Comparison of ENCODE assay signal across 16 mouse cellular contexts in genomic region chr7:98888810-98889209, GRCm38 (mm10). TPM values are rescaled to one million over a fixed set of nuclear protein-coding genes. Genes with fewer than 3 reads are reported as not detected.
DNase-seq lines count a peak whose midpoint lies in the region; ATAC-seq and TF ChIP-seq lines count a peak whose summit lies in the region.
"Had no signal": no experiment of that assay in that cellular context is flagged by ENCODE, and none has a peak within 500 bp of the region (broad histone marks: within the 10 kb centered on the region; RNA-seq: fewer than 3 reads in every experiment).

No protein-coding gene starts in this region.

- no peaks in the 10 kb centered on the region for H3K79me2 ChIP-seq in heart, adult 2 months (replicated peaks; ENCODE audit: control insufficient read depth, insufficient read depth, low read length)

- intact Hi-C loops in heart, adult 2 months (cut with DNase I) = no loop called here

- no peak for TF ChIP-seq POLR2A in heart, adult 2 months (IDR thresholded peaks at IDR 0.05; ENCODE audit: insufficient read depth, low read depth, low read length)

- no peaks in the 10 kb centered on the region for H3K36me3 ChIP-seq in forebrain, embryonic 14.5 days (ENCODE audit: control insufficient read depth, insufficient read depth, low read length)
- H3K36me3 ChIP-seq in forebrain, embryonic 10.5 days (replicated peaks) = peaks cover 4% of the 10 kb centered on the region; the same call in 1 of the 2 replicates
- no peaks in the 10 kb centered on the region for H3K36me3 ChIP-seq in forebrain, embryonic 15.5 days
- peaks cover 2% of the 10 kb centered on the region; the same call in 1 of the 2 replicates for H3K36me3 ChIP-seq in hindbrain, embryonic 13.5 days
- no peaks in the 10 kb centered on the region for H3K36me3 ChIP-seq in midbrain, postnatal 0 days (ENCODE audit: insufficient read depth, low read length)
- H3K36me3 ChIP-seq in heart, adult 2 months (ENCODE audit: control insufficient read depth, insufficient read depth, low read length) = no peaks in the 10 kb centered on the region

- no peak overlapping the region for H3K4me3 ChIP-seq in forebrain, embryonic 14.5 days (ENCODE audit: low read depth, low read length)
- H3K4me3 ChIP-seq in forebrain, embryonic 10.5 days = no peak overlapping the region
- no peak overlapping the region for H3K4me3 ChIP-seq in forebrain, embryonic 15.5 days
- no peak overlapping the region for H3K4me3 ChIP-seq in hindbrain, embryonic 13.5 days
- H3K4me3 ChIP-seq in midbrain, postnatal 0 days (ENCODE audit: low read depth, low read length) = no peak overlapping the region
- no peak overlapping the region for H3K4me3 ChIP-seq in heart, adult 2 months
- H3K4me3 ChIP-seq: intestine, embryonic 15.5 days; liver, embryonic 12.5 days; megakaryocyte, embryonic 14.5 days had no signal

- no peak for TF ChIP-seq CTCF in midbrain, postnatal 0 days (IDR thresholded peaks at IDR 0.05)
- TF ChIP-seq CTCF in heart, adult 2 months (IDR thresholded peaks at IDR 0.05) = no peak

- no peak overlapping the region for H3K27ac ChIP-seq in forebrain, embryonic 14.5 days (ENCODE audit: low read depth, low read length)
- no peak overlapping the region for H3K27ac ChIP-seq in forebrain, embryonic 10.5 days
- H3K27ac ChIP-seq in forebrain, embryonic 15.5 days (replicated peaks) = no peak overlapping the region
- peak overlapping the region; percentile 78 for H3K27ac ChIP-seq in hindbrain, embryonic 13.5 days
- H3K27ac ChIP-seq in midbrain, postnatal 0 days (ENCODE audit: low read depth, low read length) = peak overlapping the region; percentile 38; the same call in 1 of the 2 replicates
- H3K27ac ChIP-seq in heart, adult 2 months = no peak overlapping the region
- H3K27ac ChIP-seq: intestine, embryonic 15.5 days; liver, embryonic 12.5 days had no signal

- no peaks in the 10 kb centered on the region for H3K27me3 ChIP-seq in forebrain, embryonic 14.5 days (replicated peaks; ENCODE audit: control insufficient read depth, insufficient read depth, low read length)
- H3K27me3 ChIP-seq in forebrain, embryonic 10.5 days (ENCODE audit: poor library complexity, severe bottlenecking) = no peaks in the 10 kb centered on the region
- no peaks in the 10 kb centered on the region for H3K27me3 ChIP-seq in forebrain, embryonic 15.5 days
- H3K27me3 ChIP-seq in hindbrain, embryonic 13.5 days = no peaks in the 10 kb centered on the region
- H3K27me3 ChIP-seq in midbrain, postnatal 0 days (ENCODE audit: insufficient read depth, low read length) = no peaks in the 10 kb centered on the region
- no peaks in the 10 kb centered on the region for H3K27me3 ChIP-seq in heart, adult 2 months (ENCODE audit: control insufficient read depth, insufficient read depth, low read length)
- H3K27me3 ChIP-seq: intestine, embryonic 15.5 days; liver, embryonic 12.5 days; megakaryocyte, embryonic 14.5 days had no signal

- TF ChIP-seq EP300 in heart, adult 2 months (IDR thresholded peaks at IDR 0.05; ENCODE audit: insufficient read depth, low read depth, low read length) = no peak

- 66% methylated on average over 5 of the region's 5 CpGs for WGBS in forebrain, embryonic 14.5 days
- WGBS in forebrain, embryonic 10.5 days = 81% methylated on average over 5 of the region's 5 CpGs
- 56% methylated on average over 5 of the region's 5 CpGs for WGBS in forebrain, embryonic 15.5 days
- 21% methylated on average over 5 of the region's 5 CpGs for WGBS in hindbrain, embryonic 13.5 days
- 26% methylated on average over 5 of the region's 5 CpGs for WGBS in midbrain, postnatal 0 days
- 77% methylated on average over 5 of the region's 5 CpGs for WGBS in heart, adult 2 months

- H3K9me3 ChIP-seq in forebrain, embryonic 14.5 days (replicated peaks; ENCODE audit: control insufficient read depth, low read length) = no peaks in the 10 kb centered on the region
- H3K9me3 ChIP-seq in forebrain, embryonic 10.5 days = no peaks in the 10 kb centered on the region
- no peaks in the 10 kb centered on the region for H3K9me3 ChIP-seq in forebrain, embryonic 15.5 days
- H3K9me3 ChIP-seq in hindbrain, embryonic 13.5 days = no peaks in the 10 kb centered on the region
- no peaks in the 10 kb centered on the region for H3K9me3 ChIP-seq in midbrain, postnatal 0 days (ENCODE audit: low read length)
- H3K9me3 ChIP-seq: intestine, embryonic 15.5 days; liver, embryonic 12.5 days; megakaryocyte, embryonic 14.5 days had no signal

- ATAC-seq in forebrain, embryonic 14.5 days = 0 out of 2 replicates have a peak, but pooled peaks have one; percentile 29
- ATAC-seq in forebrain, embryonic 15.5 days (replicated peaks) = 0 out of 2 replicates have a peak, but pooled peaks have one; percentile 35
- peak; percentile 78 for ATAC-seq in hindbrain, embryonic 13.5 days (ENCODE audit: low FRiP score)
- ATAC-seq in midbrain, postnatal 0 days (ENCODE audit: low FRiP score) = peak; percentile 75
- ATAC-seq: intestine, embryonic 15.5 days; liver, embryonic 12.5 days had no signal

- H3K9ac ChIP-seq in forebrain, embryonic 14.5 days (ENCODE audit: low read length) = no peak overlapping the region
- H3K9ac ChIP-seq in forebrain, embryonic 15.5 days (replicated peaks) = no peak overlapping the region
- no peak overlapping the region for H3K9ac ChIP-seq in hindbrain, embryonic 13.5 days
- no peak overlapping the region for H3K9ac ChIP-seq in midbrain, postnatal 0 days (replicated peaks; ENCODE audit: low read length, poor library complexity, severe bottlenecking)
- no peak overlapping the region for H3K9ac ChIP-seq in heart, adult 2 months (ENCODE audit: low read depth, low read length)
- H3K9ac ChIP-seq: intestine, embryonic 15.5 days; liver, embryonic 12.5 days had no signal

- H3K4me2 ChIP-seq in forebrain, embryonic 14.5 days (ENCODE audit: low read length) = no peak overlapping the region
- H3K4me2 ChIP-seq in forebrain, embryonic 15.5 days (replicated peaks) = no peak overlapping the region
- peak overlapping the region; percentile 17; the same call in 1 of the 2 replicates for H3K4me2 ChIP-seq in hindbrain, embryonic 13.5 days
- H3K4me2 ChIP-seq in midbrain, postnatal 0 days (ENCODE audit: low read depth, low read length, poor library complexity, severe bottlenecking) = no peak overlapping the region
- H3K4me2 ChIP-seq: intestine, embryonic 15.5 days; liver, embryonic 12.5 days had no signal

- H3K4me1 ChIP-seq in forebrain, embryonic 14.5 days (ENCODE audit: control insufficient read depth, insufficient read depth, low read length) = peaks cover 3% of the 10 kb centered on the region; the same call in 1 of the 2 replicates
- peaks cover 25% of the 10 kb centered on the region for H3K4me1 ChIP-seq in forebrain, embryonic 10.5 days
- peaks cover 11% of the 10 kb centered on the region; the same call in 1 of the 2 replicates for H3K4me1 ChIP-seq in forebrain, embryonic 15.5 days
- H3K4me1 ChIP-seq in hindbrain, embryonic 13.5 days (replicated peaks) = peaks cover 39% of the 10 kb centered on the region
- H3K4me1 ChIP-seq in midbrain, postnatal 0 days (ENCODE audit: insufficient read depth, low read length) = peaks cover 6% of the 10 kb centered on the region
- no peaks in the 10 kb centered on the region for H3K4me1 ChIP-seq in heart, adult 2 months (ENCODE audit: control insufficient read depth, insufficient read depth, low read length)

- peak; percentile 53 for DNase-seq in forebrain, embryonic 14.5 days (ENCODE audit: low spot score)
- DNase-seq in forebrain, embryonic 10.5 days (ENCODE audit: extremely low spot score, low spot score) = no peak
- DNase-seq in midbrain, postnatal 0 days (ENCODE audit: low spot score) = peak; percentile 81
- DNase-seq in urinary bladder, postnatal 14 days (ENCODE audit: low spot score) = no peak
- DNase-seq in gastrocnemius, adult 18-20 months (ENCODE audit: low spot score) = no peak
- no peak for DNase-seq in heart, adult 2 months
- DNase-seq: cerebellum, adult 11-12 months; heart, adult 18-20 months; heart, postnatal 14 days; kidney, postnatal 10 days; thymus, postnatal 25 days had no signal

RNA-seq across cellular contexts. Expression of gene Wnt11, which starts 53.9 kb away (rescaled TPM):
- polyA plus RNA-seq in forebrain, embryonic 14.5 days (2014; fragmentation: Nextera tagmentation; extraction: Ambion mirVana) = 0.26 and 0.50 TPM in 2 replicates
- polyA plus RNA-seq in forebrain, embryonic 10.5 days (2016; fragmentation: Nextera tagmentation; extraction: Ambion mirVana) = 0.17 and 0.32 TPM in 2 replicates
- polyA plus RNA-seq in forebrain, embryonic 15.5 days (2015; fragmentation: Nextera tagmentation; extraction: Ambion mirVana) = 0.43 and 0.53 TPM in 2 replicates
- polyA plus RNA-seq in hindbrain, embryonic 13.5 days (2015; fragmentation: Nextera tagmentation; extraction: Ambion mirVana) = 2.0 and 2.3 TPM in 2 replicates
- total RNA-seq in midbrain, postnatal 0 days (2014; rRNA removed) = 3.2 and 3.7 TPM in 2 replicates
- polyA plus RNA-seq in midbrain, postnatal 0 days (2015; fragmentation: Nextera tagmentation; extraction: Ambion mirVana) = 1.8 and 1.9 TPM in 2 replicates
- 1 to 10 TPM; 6.5 to 6.8 TPM for total RNA-seq in gastrocnemius, adult 18-20 months (2021)
- total RNA-seq in heart, adult 2 months (2021) = 1 to 10 TPM; 4.8 to 7.3 TPM
- polyA plus RNA-seq in heart, adult 2 months (2012; rRNA removed) = 6.2 and 9.0 TPM in 2 replicates

Comparison
In these comparisons a context has a peak if more than half of its experiments do, and no peak if none do; other contexts are left out.
1. DNase-seq: peak in forebrain, embryonic 14.5 days (single experiment) and midbrain, postnatal 0 days (single experiment); none in forebrain, embryonic 10.5 days (single experiment), urinary bladder, postnatal 14 days (single experiment), gastrocnemius, adult 18-20 months (single experiment) and heart, adult 2 months (0 of 2).
2. H3K27ac ChIP-seq: peak in hindbrain, embryonic 13.5 days (single experiment) and midbrain, postnatal 0 days (single experiment); none in forebrain, embryonic 14.5 days (single experiment), forebrain, embryonic 10.5 days (single experiment), forebrain, embryonic 15.5 days (single experiment) and heart, adult 2 months (single experiment).
3. Peak in every context shown above with its lines, with median percentiles within 50 percentile points of each other: ATAC-seq.